Mouse (Mus musculus) kidney, adult 2 months (tissue): ENCODE data around the gene Wdr54.

Experiments
- CTCF ChIP-seq: fragments of 200-500 bp; conservative IDR thresholded peaks from 2 replicates; pipeline ENCODE4 v1.5.1; 2011; ENCODE audit warnings: low read depth, mild to moderate bottlenecking, control low read depth, low read length, moderate library complexity, mixed read lengths; ENCODE audit not compliant: insufficient read depth, insufficient read length
- POLR2A ChIP-seq: fragments of 200-500 bp; IDR thresholded peaks from one replicate; pipeline ENCODE4 v1.6.1; 2011; ENCODE audit warnings: low read depth, low read length, control low read depth

DNA sequence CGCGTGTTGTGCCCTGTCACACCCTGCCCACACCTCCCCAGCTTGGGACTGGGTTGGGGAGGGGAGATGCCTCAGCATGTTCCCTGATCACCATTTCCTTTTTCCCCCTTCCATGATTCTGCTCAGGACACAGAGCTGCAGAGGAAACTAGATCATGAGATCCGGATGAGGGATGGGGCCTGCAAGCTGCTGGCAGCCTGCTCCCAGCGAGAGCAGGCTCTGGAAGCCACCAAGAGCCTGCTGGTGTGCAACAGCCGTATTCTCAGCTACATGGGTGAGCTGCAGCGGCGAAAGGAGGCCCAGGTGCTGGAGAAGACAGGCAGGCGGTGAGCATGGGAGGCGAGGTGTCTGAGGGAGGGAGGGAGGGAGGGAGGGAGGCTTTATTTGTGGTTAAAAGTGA lies 10.4 kb downstream of the Wdr54 start:
- TF ChIP-seq CTCF (no peak), POLR2A (no peak)
